Mouse (Mus musculus): Measurements from ENCODE around the gene Eif4e3. TPM values are rescaled to one million over a fixed set of nuclear protein-coding genes. Genes with fewer than 3 reads are reported as not detected.

Eif4e3 gene
- 6.7 to 8.7 TPM (median 7.6 TPM) in 4 replicates for total RNA-seq (2023; ENCODE audit: inconsistent age)

DNA sequence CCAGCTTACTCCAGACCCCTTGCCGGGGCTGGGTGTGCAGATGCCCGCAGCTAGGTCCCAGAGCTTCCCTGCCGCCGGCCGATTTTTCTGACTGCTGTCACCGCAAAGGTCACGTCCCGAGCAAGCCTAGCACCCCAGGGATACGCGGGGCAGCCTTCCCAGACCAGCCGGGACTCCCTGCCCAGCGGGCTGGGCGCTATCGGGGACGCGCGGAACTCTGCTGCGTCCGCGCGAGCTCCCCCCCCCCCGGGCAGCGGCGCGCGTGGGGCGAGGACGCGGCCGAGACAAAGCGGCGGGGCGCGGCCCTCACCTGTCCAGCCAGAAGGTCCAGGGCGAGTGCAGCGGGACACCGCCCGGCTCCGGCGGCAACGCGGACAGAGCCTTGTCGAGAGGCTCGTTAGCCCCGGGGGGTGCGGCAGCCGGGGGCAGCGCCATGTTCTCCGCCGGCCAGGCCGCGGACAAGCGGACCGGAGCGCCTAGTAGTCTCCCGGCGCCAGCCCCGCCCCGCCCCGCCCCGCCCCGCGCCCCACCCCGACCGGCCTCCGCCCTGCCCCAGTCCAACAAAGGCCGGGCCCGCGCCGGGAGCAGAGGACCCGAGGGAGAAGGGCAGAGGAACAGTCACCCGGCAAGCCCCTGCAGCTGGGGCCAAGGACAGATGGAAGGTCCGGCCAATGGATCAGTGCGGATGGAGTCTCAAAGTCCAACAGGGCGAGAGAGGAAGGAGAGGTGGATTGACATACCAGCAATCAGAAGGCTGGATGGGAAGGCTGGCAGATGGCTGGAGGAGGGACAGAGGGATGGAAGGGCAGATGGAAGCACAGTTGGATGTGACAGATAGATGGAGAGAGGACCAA lies at the start of gene Eif4e3, which contains the start of gene Gm20696:
Gene Eif4e3, minus strand, starts transcription at position 454 of the 854 bp plus-strand sequence.
Gene Gm20696, minus strand, starts transcription at position 480 of the 854 bp plus-strand sequence.

DNA sequence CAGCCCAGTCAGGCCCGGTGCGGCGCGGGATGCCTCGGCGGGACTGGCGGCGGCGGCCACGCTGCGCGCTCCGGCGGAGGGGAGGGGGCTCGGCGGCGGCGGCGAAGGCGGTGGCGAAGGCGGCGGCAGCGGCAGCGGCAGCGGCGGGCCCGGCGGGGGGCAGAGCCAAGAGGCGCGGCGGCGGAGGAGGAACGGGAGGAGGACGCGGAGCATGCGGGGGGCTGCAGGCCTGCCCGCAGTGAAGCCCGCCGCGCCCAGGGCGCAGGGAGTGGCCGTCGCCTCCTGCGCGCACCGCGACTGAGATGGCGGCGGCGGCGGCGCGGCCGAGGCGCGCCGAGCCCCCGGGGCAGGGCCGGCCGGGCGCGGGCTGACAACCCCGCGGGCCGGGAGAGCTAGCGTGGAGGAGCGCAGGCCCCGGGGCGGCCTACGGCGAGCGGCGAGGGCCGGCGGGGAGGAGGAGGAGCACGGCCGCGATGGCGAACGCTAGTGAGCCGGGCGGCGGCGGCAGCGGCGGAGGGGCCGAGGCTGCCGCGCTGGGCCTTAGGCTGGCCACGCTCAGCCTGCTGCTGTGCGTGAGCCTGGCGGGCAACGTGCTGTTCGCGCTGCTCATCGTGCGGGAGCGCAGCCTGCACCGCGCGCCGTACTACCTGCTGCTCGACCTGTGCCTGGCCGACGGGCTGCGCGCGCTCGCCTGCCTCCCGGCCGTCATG lies 25.8 kb upstream of the Eif4e3 start, which contains the start of gene Gpr27:
Gene Gpr27, plus strand, starts transcription at position 474 of the 710 bp plus-strand sequence.

Other genes with a start within 250 kb of the Eif4e3 start
- 1,004 to 1,106 TPM (median 1,076 TPM) in 4 replicates for gene Foxp1, start 144.1 kb downstream of the Eif4e3 start, total RNA-seq (2023; ENCODE audit: inconsistent age)
- 118 to 133 TPM (median 123 TPM) in 4 replicates for gene Gm20696, start within 50 bp of the Eif4e3 start, total RNA-seq (2023; ENCODE audit: inconsistent age)
- gene Gpr27, start 25.9 kb upstream of the Eif4e3 start, total RNA-seq (2023; ENCODE audit: inconsistent age) = not detected in 4 replicates
- not detected in 4 replicates for gene Prok2, start 59.6 kb upstream of the Eif4e3 start, total RNA-seq (2023; ENCODE audit: inconsistent age)